Mouse (Mus musculus) hindbrain, postnatal 0 days (tissue): Measurements from ENCODE around the gene Trdmt1. TPM values are rescaled to one million over a fixed set of nuclear protein-coding genes. Genes with fewer than 3 reads are reported as not detected.
A peak's percentile ranks its signal among the peaks of the same experiment; 100 is the strongest.

Experiments used
- ATAC-seq: fragments of 200-750 bp; cut with Nextera tagmentation; 2 replicates; pipeline ENCODE4 v1.8.0; 2017; ENCODE audit warnings: mild to moderate bottlenecking, moderate TSS enrichment, moderate library complexity
- DNase-seq: peaks from one replicate; pipeline ENCODE4 v3.0.0-alpha.2; 2015; ENCODE audit warnings: low spot score
- H3K27ac ChIP-seq: fragments of 300-500 bp; sonication (generic); 2 replicates; pipeline ENCODE4 v1.5.1; 2014; ENCODE audit warnings: mild to moderate bottlenecking
- H3K27me3 ChIP-seq: fragments of 300-500 bp; sonication (generic); 2 replicates; pipeline ENCODE4 v1.6.1; 2014; ENCODE audit warnings: low read length, mixed read lengths; ENCODE audit not compliant: insufficient read depth
- H3K36me3 ChIP-seq: fragments of 300-500 bp; sonication (generic); 2 replicates; pipeline ENCODE4 v1.6.1; 2014; ENCODE audit warnings: low read length, mixed read lengths; ENCODE audit not compliant: insufficient read depth
- H3K4me1 ChIP-seq: fragments of 300-500 bp; sonication (generic); 2 replicates; pipeline ENCODE4 v1.6.1; 2014; ENCODE audit warnings: antibody characterized with exemption, low read length, mixed read lengths; ENCODE audit not compliant: insufficient read depth
- H3K4me2 ChIP-seq: fragments of 300-500 bp; sonication (generic); 2 replicates; pipeline ENCODE4 v1.6.1; 2014; ENCODE audit warnings: low read depth, mild to moderate bottlenecking, low read length, moderate library complexity, mixed read lengths
- H3K4me3 ChIP-seq: fragments of 300-500 bp; sonication (generic); 2 replicates; pipeline ENCODE4 v1.5.1; 2014; ENCODE audit warnings: low read length
- H3K9ac ChIP-seq: fragments of 300-500 bp; sonication (generic); replicated peaks from 2 replicates; pipeline ENCODE4 v1.6.1; 2014; ENCODE audit warnings: mild to moderate bottlenecking, low read length, moderate library complexity, mixed read lengths
- H3K9me3 ChIP-seq: fragments of 300-500 bp; sonication (generic); 2 replicates; pipeline ENCODE4 v1.6.1; 2016; ENCODE audit warnings: low read length, mixed read lengths
- CTCF ChIP-seq: IDR thresholded peaks from 2 replicates; pipeline ENCODE4 v1.5.1; 2016; ENCODE audit warnings: antibody characterized with exemption, control low read depth, low read depth
- WGBS: fragments of 180-500 bp; shearing (Covaris S2); extraction: QIAGEN DNeasy Blood & Tissue Kit; methylation state at CpG from one replicate; pipeline ENCODE4 v1.1.7; 2014; 5-methylcytosine and 5-hydroxymethylcytosine counted together
- polyA plus RNA-seq: library from polyadenylated mRNA; unstranded; fragments of >200 nt; fragmentation: Nextera tagmentation; extraction: Ambion mirVana; gene quantifications from 2 replicates; pipeline ENCODE4 v1.2.1, GENCODE M21; 2015
- total RNA-seq: library from RNA; depleted of rRNA; stranded (reverse); fragments of >200 nt; gene quantifications from 2 replicates; pipeline ENCODE4 v1.2.3, GENCODE M21; 2014

The Trdmt1 gene
- total and polyA plus RNA-seq, 2 experiments from 2014 or later = 6.1 to 6.2 TPM

DNA sequence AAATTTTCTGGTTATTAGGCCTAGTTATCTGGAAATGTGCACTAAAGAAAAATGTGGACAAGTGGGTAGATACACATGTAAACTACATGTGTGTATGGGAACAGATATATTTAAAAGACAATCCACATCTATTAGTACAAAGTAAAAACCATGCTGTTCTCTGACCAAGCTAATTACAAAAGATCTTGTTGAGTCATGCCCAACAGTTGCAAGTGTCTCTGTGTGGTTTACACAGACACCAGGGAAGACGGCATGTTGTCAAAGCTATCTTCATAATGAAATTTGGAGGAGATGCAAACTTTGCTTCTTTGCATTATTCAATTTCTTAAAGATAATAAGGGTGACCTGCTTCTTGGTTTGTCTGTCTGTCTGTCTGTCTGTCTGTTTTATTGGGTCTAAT lies 4.6 kb downstream of the Trdmt1 start:
- Histone ChIP-seq H3K27ac (no peak overlapping the region), H3K4me3 (no peak overlapping the region), H3K4me1 (no peaks in the 10 kb centered on the region), H3K36me3 (no peaks in the 10 kb centered on the region), H3K27me3 (no peaks in the 10 kb centered on the region), H3K9ac (no peak overlapping the region), H3K9me3 (no peaks in the 10 kb centered on the region), H3K4me2 (no peak overlapping the region)
- WGBS = 94% methylated on average over 1 of the region's 1 CpGs
- no peak for DNase-seq
- no peak for ATAC-seq
- TF ChIP-seq CTCF = no peak

DNA sequence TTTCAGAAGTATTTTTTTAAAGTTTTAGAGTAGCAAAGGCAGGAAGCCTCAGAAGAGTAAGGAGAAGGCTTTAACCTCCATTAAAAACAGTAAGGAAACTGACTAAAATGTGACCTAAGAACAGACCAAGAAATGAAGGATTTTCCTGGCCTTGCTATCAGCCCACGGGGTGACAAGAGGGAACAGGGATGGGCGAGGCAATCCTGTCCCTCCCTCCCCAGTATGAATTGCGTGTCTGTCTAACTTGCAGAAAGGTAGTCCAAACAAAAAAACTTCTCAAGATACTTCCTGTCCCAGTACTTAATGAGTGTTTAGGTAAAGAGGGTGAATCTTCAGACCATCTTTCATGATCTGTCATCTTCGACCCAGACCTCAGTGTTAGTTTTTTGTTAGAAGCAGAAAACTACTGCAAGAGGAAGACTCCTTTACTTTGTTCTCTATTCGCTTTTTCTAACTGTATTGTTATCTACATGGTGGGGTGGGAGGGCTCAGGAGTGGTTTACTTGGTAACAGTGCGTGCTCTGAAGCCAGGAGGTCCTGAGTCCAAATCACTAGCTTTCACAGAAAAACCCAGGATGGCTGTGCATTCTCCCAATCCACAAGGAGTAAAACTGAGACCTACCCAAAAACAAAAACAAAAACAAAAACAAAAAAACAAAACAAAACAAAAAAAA lies 5.6 kb downstream of the Trdmt1 start:
- H3K4me2 ChIP-seq = no peak overlapping the region
- no peak for TF ChIP-seq CTCF
- no peak overlapping the region for H3K9ac ChIP-seq
- H3K36me3 ChIP-seq = no peaks in the 10 kb centered on the region
- WGBS = 82% methylated on average over 6 of the region's 6 CpGs
- no peaks in the 10 kb centered on the region for H3K9me3 ChIP-seq
- DNase-seq (no peak), ATAC-seq (no peak)
- H3K27ac ChIP-seq = no peak overlapping the region
- no peak overlapping the region for H3K4me3 ChIP-seq
- no peaks in the 10 kb centered on the region for H3K27me3 ChIP-seq
- no peaks in the 10 kb centered on the region for H3K4me1 ChIP-seq

DNA sequence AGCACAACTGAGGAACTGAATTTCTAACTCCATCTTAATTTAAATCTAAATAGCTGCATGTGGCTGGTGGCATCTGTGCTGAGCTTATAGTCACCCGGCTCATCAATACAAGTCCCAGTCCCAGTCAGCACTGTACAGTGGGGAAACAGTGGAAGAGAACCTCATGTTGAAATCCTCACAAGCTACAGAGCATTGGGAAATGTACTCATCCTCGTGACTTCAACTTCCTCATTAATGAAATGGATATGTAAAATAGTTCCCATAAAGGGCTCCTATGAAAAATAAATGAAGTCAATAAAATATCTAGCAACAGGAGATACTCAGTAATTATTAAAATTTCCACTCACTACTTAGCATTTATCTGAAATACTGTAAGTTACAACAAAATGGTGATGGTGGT lies 6.2 kb downstream of the Trdmt1 start:
- no peaks in the 10 kb centered on the region for H3K36me3 ChIP-seq
- 66% methylated on average over 2 of the region's 2 CpGs for WGBS
- H3K27ac ChIP-seq = no peak overlapping the region
- DNase-seq = no peak
- H3K4me2 ChIP-seq = no peak overlapping the region
- TF ChIP-seq CTCF = no peak
- no peak for ATAC-seq
- no peaks in the 10 kb centered on the region for H3K9me3 ChIP-seq
- no peak overlapping the region for H3K9ac ChIP-seq
- no peaks in the 10 kb centered on the region for H3K4me1 ChIP-seq
- H3K27me3 ChIP-seq = no peaks in the 10 kb centered on the region
- H3K4me3 ChIP-seq = no peak overlapping the region

DNA sequence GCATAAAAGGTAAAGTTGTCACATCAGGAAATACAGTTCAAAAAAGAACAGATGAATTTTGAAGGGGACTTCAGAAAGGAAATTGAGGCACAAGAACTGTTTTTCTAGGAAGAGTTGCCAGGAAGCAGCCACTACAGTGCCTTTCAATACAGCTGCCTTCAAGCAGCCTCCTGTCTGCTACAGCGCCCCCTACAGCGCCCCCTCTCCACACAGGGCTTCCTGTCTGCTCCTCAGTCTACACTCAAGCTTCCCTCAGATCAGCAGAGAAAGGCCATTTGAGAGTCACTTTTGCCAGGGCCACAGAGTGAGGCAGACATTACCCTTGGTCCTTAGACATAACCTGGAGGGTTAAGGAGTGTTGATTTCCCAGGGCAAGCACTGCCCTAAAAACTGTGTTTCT lies 6.7 kb downstream of the Trdmt1 start:
- Histone ChIP-seq H3K27ac (no peak overlapping the region), H3K27me3 (no peaks in the 10 kb centered on the region), H3K9me3 (no peaks in the 10 kb centered on the region), H3K4me1 (no peaks in the 10 kb centered on the region), H3K4me2 (no peak overlapping the region), H3K36me3 (no peaks in the 10 kb centered on the region), H3K9ac (no peak overlapping the region), H3K4me3 (no peak overlapping the region)
- ATAC-seq (no peak), DNase-seq (no peak)
- TF ChIP-seq CTCF = peak; percentile 35; the same call in 1 of the 2 replicates
- 5% methylated on average over 2 of the region's 2 CpGs for WGBS

DNA sequence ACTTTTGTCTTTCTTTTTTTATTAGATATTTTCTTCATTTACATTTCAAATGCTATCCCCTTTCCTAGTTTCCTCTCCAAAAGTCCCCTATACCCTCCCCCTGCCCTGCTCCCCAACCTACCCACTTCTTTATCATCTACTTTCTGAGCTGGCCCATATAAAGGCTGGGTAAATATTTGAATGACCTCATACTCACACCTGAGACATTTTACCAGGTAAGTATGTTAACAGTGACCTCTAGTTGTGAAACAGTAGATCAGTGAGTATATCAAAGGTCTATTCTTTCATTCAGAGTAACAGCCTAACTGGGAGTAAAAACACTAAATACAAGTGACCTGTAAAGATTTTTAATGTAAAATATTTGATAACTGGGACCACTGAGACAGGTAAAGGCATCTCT lies 7.7 kb downstream of the Trdmt1 start:
- Histone ChIP-seq H3K4me2 (no peak overlapping the region), H3K36me3 (no peaks in the 10 kb centered on the region), H3K27me3 (no peaks in the 10 kb centered on the region), H3K4me3 (no peak overlapping the region), H3K9ac (no peak overlapping the region), H3K27ac (no peak overlapping the region), H3K9me3 (no peaks in the 10 kb centered on the region), H3K4me1 (no peaks in the 10 kb centered on the region)
- TF ChIP-seq CTCF = no peak
- DNase-seq = no peak
- no peak for ATAC-seq

DNA sequence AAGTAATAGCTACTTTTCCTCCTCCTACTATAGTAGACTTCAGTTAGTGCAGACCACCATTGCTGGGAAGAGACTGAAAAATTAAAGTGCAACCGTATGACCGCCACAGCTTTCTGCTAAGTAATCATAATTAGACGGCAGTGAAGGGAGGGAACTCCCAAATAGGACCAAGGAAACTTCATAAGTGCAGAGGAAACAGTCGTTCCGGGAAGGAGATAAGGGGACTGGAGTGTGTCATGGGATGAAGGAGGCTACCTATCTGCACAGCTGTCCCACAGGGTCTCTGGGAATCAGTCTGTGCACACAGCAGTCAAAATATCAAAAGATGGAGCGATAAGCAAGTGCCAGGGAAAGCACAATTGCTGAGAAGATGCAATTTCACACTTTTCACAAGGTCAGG lies 13.8 kb downstream of the Trdmt1 start:
- no peaks in the 10 kb centered on the region for H3K9me3 ChIP-seq
- H3K9ac ChIP-seq = no peak overlapping the region
- H3K4me2 ChIP-seq = no peak overlapping the region
- no peak for DNase-seq
- H3K27me3 ChIP-seq = no peaks in the 10 kb centered on the region
- no peaks in the 10 kb centered on the region for H3K36me3 ChIP-seq
- ATAC-seq = no peak
- no peaks in the 10 kb centered on the region for H3K4me1 ChIP-seq
- 88% methylated on average over 6 of the region's 6 CpGs for WGBS
- H3K4me3 ChIP-seq = no peak overlapping the region
- H3K27ac ChIP-seq = no peak overlapping the region
- TF ChIP-seq CTCF = no peak

DNA sequence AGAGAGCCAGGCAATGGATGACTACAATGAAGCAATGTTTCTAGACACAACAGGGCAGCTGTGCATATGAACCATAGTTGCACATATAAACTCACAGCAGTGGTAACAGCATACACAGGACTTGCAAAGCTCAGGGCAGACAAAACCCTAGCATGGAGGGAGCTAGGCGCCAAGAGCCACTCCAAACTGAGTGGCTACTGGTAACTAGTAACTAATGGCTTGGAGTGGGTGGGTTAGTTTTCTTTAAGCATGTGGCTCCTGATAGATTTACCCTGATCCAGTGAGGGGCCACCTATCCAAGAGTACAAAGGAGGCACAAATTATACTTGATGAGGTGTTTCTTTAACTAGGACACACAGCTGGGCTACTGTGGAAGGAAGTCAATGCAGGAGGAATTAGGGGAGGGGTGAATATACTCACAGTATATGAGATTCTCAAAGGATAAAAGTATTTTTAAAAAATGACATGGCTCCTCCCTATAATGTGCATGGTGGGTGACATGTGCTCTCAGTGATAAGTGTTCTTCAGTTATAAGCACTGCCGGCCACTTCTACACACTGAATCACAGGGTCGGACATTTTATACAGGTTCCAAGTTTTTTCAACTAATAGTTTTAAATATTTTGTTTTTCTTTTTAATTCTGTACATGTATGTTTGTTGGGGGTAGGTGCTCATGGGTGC lies 15.1 kb downstream of the Trdmt1 start:
- Histone ChIP-seq H3K4me2 (no peak overlapping the region), H3K9ac (no peak overlapping the region), H3K9me3 (no peaks in the 10 kb centered on the region), H3K27ac (no peak overlapping the region), H3K4me1 (no peaks in the 10 kb centered on the region), H3K36me3 (no peaks in the 10 kb centered on the region), H3K27me3 (no peaks in the 10 kb centered on the region), H3K4me3 (no peak overlapping the region)
- no peak for TF ChIP-seq CTCF
- peak; percentile 46; the same call in 1 of the 2 replicates for ATAC-seq
- DNase-seq = no peak
- 95% methylated on average over 3 of the region's 3 CpGs for WGBS
